Mouse (Mus musculus) hindlimb bud, embryonic 11.5 days (tissue): ENCODE results near the gene Pifo.
"Not testable (repeated sequence)": the region's sequence is repeated elsewhere in the genome, so short reads cannot be mapped to it uniquely, and the experiment has no call there.

Experiments used
- DNase-seq: peaks from one replicate; pipeline ENCODE4 v3.0.0-alpha.2; 2012; ENCODE audit warnings: low read depth, low spot score; ENCODE audit errors: extremely low spot score

The Pifo gene

GRCm38 (mm10) chr3:106014546-106014945 lies at the start of gene Pifo:
Gene Pifo (minus strand): TSS chr3:106014646.
- no peak for DNase-seq

- DNase-seq: no peak
Observed at GRCm38 (mm10) chr3:106057966-106058365, 43.5 kb upstream of the Pifo start.

GRCm38 (mm10) chr3:106051896-106052295 lies 37.5 kb upstream of the Pifo start:
- no peak for DNase-seq

- no peak for DNase-seq
Observed at GRCm38 (mm10) chr3:106040306-106040705, 25.9 kb upstream of the Pifo start.

GRCm38 (mm10) chr3:106032781-106033180 lies 18.3 kb upstream of the Pifo start, which contains the start of gene Chil5:
Gene Chil5 (minus strand): TSS chr3:106032814.
- no peak for DNase-seq

DNA sequence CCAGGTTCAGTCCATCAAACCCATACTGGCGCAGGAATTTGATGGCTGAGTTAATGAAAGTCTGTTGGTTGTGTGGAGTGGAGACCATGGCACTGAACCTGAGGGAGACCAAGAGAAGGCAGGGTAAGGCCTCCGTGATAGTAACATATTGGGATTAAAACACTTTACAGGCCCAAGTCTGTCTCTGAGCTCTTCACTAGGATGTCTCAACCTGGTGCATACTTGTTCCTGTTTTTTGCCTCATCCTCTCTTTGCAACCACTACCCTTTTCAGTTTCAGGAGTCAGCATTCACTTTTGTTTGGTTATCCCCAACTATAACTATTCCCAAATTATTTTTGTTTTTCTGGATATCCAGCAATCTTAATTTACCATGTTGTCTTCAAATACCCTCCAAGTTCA lies 9.7 kb upstream of the Pifo start:
- no peak for DNase-seq

- DNase-seq: no peak
Observed at GRCm38 (mm10) chr3:106021840-106022239, 7.4 kb upstream of the Pifo start.

DNA sequence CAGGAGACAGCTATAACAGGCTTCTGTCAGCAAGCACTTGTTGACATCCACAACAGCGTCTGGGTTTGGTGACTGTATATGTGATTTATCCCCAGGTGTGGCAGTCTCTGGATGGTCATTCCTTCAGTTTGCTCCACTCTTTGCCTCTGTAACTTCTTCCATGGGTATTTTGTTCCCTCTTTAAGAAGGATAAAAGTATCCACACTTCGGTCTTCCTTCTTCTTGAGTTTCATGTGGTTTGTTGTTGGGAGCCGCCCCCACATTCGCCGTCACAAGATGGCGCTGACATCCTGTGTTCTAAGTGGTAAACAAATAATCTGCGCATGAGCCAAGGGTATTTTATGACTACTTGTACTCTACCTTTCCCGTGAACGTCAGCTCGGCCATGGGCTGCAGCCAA lies 11.1 kb downstream of the Pifo start:
- not testable (repeated sequence) for DNase-seq

DNA sequence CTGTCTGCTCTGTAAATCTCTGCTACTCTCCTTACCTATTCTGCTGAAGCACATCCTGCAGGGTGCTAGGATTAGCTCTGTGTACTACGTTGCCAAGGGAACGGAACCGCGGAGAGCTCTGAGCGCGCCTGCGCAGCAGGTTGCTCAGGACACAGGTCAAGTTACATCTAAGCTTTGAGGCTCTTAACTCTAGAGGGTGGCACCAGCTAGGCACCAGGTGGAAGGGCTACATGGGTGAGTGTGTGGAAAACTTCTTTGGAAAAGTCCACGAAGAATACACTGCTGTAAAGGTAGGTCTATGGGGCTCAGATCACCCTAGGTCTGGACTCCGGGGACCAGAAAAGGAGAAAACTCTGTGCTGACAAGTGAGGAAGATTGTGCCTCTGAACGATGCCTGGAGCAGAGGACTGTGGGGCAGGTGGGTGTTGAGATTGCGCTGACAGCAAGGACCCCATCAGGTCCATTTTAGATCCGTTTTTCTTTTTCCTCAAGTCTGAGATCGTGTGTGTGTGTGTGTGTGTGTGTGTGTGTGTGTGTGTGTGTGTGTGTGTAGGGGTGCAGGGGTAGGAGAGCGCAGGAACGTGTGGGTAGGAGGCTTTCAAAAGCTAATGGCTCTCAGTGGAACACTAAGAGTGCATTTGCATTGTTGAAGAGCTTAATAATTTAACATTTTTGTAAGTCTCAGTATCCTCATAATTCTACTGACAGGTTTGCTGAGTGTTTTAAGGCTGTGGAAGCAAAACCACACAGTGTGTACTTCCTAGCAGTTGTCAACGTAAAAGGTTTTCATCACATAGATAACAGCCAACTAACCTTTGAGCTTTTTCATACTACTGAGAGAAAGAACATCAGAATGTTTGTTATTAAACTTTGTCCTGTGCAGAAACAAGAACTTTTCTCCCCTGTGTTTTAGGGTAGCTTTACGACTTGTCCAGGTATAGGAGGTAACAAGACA lies 12.8 kb downstream of the Pifo start:
- DNase-seq: peak; percentile 67

- no peak for DNase-seq
Observed at GRCm38 (mm10) chr3:106000707-106001375, 13.6 kb downstream of the Pifo start.

- no peak for DNase-seq
Observed at GRCm38 (mm10) chr3:105994730-105995129, 19.7 kb downstream of the Pifo start.

DNA sequence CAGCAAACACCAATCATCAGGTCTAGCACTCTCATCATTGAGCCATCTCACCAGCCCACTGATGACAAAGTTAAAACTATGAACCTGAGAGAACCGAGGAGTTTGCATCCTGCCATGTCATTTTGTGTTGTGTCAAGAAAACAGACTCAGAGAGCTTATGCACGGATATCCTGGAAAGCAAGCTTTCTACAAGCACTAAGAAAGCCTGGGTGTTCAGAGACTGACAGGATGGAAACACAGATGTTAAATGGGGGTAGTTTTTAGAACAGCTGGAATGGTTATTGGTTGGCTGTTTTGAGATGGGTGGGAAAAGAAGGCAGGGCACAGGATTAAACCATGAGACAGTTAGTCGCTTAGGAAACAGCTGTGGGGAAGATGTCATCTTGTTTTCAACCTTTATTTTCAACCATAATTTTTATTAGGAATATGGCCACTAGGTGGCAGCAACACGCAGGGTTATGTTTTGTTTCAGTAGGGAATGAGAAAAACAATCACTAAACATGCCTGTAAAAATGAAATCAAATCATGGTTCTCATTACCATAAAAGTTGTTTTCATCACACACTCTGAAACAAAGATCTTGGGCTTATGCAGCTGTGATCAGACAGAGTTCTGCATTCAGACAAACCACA lies 22.7 kb downstream of the Pifo start:
- DNase-seq: peak; percentile 41

DNA sequence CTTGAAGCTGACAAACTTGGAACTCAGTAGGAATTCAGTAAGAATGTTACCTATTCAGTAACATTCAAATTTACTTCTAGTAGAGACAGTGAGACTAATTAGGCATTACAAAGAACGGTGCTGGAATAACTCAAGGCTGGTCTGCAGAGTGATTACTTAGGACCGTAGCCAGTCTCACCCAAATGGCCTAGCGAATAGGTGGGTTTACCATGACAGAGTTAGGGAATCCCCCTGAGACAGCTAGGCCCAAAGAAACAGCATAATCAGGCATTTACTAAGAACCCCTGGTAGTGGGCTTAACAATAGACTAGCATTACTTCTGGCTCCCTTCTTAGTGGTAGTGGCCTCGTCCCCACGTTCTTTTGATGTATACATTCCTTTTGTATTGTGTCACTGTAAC lies 24.8 kb downstream of the Pifo start:
- not testable (repeated sequence) for DNase-seq

- no peak for DNase-seq
Observed at GRCm38 (mm10) chr3:105974174-105974573, 40.3 kb downstream of the Pifo start.

DNA sequence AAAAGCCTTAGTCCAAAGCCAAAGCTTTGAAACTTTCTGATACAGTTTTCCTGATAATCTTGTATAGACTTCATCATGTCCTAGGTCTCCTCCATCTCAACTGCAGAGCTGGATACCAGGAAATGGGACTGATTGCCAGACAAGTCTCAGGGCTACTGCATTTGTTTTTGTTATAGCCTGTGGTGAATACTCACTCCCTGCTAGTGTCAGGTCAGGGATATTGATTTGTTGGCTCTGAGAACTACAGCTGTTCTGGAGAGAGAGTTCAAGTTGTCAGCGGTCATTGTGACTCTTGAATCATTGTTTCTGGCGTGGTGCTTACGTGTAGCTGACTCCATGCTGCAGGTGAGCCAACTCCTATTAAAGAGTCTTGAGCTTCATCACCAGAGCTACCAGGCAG lies 41.0 kb downstream of the Pifo start, which contains the start of gene Ovgp1:
TSS of gene Ovgp1 (plus strand) at position 301 of the 400 bp plus-strand sequence.
- no peak for DNase-seq

DNA sequence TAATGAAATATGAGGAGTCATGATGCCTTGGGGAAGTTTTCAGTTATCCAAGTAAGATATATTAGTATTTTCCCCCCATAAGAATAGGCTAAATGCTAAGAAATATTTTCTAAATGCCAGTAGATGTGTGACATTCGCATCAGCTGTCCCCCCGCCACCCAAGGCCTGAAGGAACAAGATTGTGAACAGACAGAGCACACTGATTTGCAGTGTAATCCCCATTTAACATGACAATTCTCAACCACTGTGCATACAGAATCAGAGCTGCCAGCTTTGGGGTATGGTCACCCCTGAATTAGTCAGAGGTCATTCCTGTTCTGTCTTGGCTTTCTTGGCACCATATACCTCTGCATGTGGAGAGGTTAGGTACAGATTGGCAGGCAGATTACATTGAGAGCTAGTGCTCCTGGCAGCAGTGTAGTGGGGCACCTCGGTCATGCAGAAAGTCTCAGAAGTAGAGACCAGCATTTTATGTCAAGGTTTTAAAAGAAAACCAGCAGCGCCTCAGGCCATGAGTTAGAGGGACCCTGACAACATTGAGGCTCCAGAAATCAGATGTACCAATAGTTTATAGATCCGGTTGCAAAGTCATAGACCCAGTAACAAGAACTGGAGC lies 42.5 kb downstream of the Pifo start:
- no peak for DNase-seq

DNA sequence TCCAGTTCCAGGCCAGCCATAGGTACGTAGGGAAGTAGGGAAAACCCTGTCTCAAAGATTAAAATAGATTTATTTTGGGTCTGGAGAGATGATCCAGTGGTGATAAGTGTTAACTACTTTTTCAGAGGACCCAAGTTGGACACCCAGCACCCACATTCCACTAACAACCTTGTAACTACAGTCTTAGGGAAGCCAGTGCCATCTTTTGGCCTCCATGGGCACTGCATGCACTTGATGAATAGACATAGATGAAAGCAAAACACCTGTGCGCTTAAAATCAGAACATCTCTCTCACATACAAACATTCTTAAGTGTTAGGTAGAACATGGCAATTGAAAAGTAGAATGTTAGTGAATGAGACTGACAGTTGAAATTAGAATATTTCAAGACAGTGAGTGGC lies 53.7 kb downstream of the Pifo start:
- no peak for DNase-seq

DNA sequence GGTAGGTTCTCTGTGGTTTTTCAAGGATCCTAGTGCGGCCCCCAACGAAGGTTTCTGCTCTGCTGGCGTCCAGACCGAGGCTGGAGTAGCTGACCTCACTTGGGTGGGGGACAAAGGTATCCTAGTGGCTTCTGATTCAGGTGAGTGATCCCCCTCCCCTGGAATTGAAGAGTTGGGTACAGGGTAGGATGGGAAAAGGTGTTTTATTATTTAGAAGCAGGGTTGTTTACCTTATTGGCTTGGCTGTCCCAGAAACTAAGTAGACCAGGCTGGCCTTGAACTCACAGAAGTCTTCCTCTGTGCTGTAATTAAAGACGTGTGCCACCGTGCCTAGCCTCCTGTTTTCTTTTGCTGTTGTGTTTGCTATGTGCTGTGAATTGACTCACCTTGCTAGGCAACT lies 54.4 kb downstream of the Pifo start, which contains the start of gene Atp5f1:
TSS of gene Atp5f1 (minus strand) at position 101 of the 400 bp plus-strand sequence.
- no peak for DNase-seq

DNA sequence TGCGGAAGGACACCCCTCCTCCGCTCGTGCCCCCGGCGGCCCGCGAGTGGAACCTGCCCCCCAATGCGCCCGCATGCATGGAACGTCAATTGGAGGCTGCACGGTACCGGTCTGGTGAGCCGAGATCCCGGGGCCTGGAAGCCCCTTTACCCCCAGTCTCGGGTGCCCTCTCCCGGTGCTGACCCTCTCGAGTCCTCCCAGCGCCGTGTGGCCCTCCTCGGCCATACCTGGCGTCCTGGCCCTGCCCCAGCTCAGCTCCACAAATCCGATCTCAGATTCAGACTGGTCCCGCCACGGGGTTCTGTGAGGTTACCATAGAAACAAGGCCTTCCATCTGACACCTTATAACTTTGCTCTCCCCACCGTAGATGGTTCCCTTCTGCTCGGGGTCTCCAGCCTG lies 54.9 kb downstream of the Pifo start:
- no peak for DNase-seq

DNA sequence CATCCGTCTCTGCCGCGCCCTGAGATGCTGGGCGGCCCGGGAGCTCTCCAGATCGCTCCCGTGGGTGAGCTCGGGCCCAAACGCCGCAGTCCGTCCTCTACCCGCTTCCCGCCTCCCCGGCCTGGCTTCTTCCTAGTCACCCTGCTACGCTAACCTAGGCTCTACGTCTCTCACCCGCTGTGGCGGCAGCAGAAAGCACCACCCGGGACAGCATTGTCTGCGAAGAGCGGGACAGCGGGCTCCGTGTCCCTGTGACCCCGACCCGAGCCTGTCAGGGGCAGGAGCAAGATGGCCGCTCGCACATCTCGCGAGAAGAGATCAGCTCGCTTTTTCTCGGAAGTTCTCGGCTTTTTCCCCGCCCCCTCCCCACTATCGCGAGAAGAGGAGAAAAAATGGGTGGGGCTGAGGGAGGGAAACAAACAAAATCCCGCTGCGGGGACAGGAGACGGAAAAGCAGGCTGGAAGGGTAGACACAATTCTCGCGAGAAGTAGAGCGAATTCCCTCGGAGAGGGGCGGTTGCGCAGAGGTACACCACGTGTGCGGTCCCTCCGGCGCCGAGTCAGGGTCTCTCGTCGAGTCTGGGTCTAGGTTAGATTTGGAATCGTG lies 55.4 kb downstream of the Pifo start, which contains the start of gene Wdr77:
TSS of gene Wdr77 (plus strand) at position 396 of the 607 bp plus-strand sequence.
- peak; percentile 99 for DNase-seq
